Mouse (Mus musculus): Measurements from ENCODE around the gene Gm10272.
"Not testable (repeated sequence)": the region's sequence is repeated elsewhere in the genome, so short reads cannot be mapped to it uniquely, and the experiment has no call there.

Gm10272 gene

GRCm38 (mm10) chr10:77729241-77729640 is 22.8 kb downstream of the Gm10272 start:
- DNase-seq = no peak

GRCm38 (mm10) chr10:77735928-77736327 is 29.5 kb downstream of the Gm10272 start:
- DNase-seq = no peak

GRCm38 (mm10) chr10:77738929-77739328 is 32.5 kb downstream of the Gm10272 start:
- no peak for DNase-seq

- DNase-seq = not testable (repeated sequence)
Observed at GRCm38 (mm10) chr10:77741924-77742688, 35.7 kb downstream of the Gm10272 start, which contains the start of gene Gm18596. TSS of gene Gm18596 (minus strand) at chr10:77742638.

GRCm38 (mm10) chr10:77750686-77751085 is 44.3 kb downstream of the Gm10272 start:
- not testable (repeated sequence) for DNase-seq

- not testable (repeated sequence) for DNase-seq
Observed at GRCm38 (mm10) chr10:77751254-77751653, 44.8 kb downstream of the Gm10272 start, which contains the start of gene Gm9736. TSS of gene Gm9736 (minus strand) at chr10:77751354.

- DNase-seq = not testable (repeated sequence)
Observed at GRCm38 (mm10) chr10:77752312-77752711, 45.9 kb downstream of the Gm10272 start.

GRCm38 (mm10) chr10:77753448-77753847 is 47.0 kb downstream of the Gm10272 start:
- no peak for DNase-seq
